Mouse (Mus musculus) lung, embryonic 14.5 days (tissue): ENCODE measurements around the gene Chrnb2. TPM values are rescaled to one million over a fixed set of nuclear protein-coding genes. Genes with fewer than 3 reads are reported as not detected.
A peak's percentile ranks its signal among the peaks of the same experiment; 100 is the strongest.

Experiments
- ATAC-seq: fragments of 200-750 bp; cut with Nextera tagmentation; 2 replicates; pipeline ENCODE4 v1.8.0; 2017; ENCODE audit warnings: mild to moderate bottlenecking, moderate TSS enrichment, moderate library complexity; ENCODE audit not compliant: insufficient read depth
- DNase-seq: peaks from one replicate; pipeline ENCODE4 v3.0.0-alpha.2; 2015
- H3K27ac ChIP-seq: fragments of 300-500 bp; sonication (generic); 2 replicates; pipeline ENCODE4 v1.5.1; 2014; ENCODE audit warnings: low read depth, mild to moderate bottlenecking, moderate library complexity
- H3K27me3 ChIP-seq: fragments of 300-500 bp; sonication (generic); 2 replicates; pipeline ENCODE4 v1.6.1; 2014; ENCODE audit warnings: low read length, control low read depth; ENCODE audit not compliant: insufficient read depth
- H3K36me3 ChIP-seq: fragments of 300-500 bp; sonication (generic); 2 replicates; pipeline ENCODE4 v1.6.1; 2014; ENCODE audit warnings: control low read depth; ENCODE audit not compliant: insufficient read depth
- H3K4me1 ChIP-seq: fragments of 300-500 bp; sonication (generic); 2 replicates; pipeline ENCODE4 v1.6.1; 2014; ENCODE audit warnings: antibody characterized with exemption, control low read depth; ENCODE audit not compliant: insufficient read depth
- H3K4me2 ChIP-seq: fragments of 300-500 bp; sonication (generic); 2 replicates; pipeline ENCODE4 v1.6.1; 2014; ENCODE audit warnings: mild to moderate bottlenecking
- H3K4me3 ChIP-seq: fragments of 300-500 bp; sonication (generic); 2 replicates; pipeline ENCODE4 v1.5.1; 2014; ENCODE audit warnings: low read depth, low read length
- H3K9ac ChIP-seq: fragments of 300-500 bp; sonication (generic); 2 replicates; pipeline ENCODE4 v1.6.1; 2014
- H3K9me3 ChIP-seq: fragments of 300-500 bp; sonication (generic); 2 replicates; pipeline ENCODE4 v1.6.1; 2016; ENCODE audit warnings: low read depth, low read length, control low read depth
- CTCF ChIP-seq: IDR thresholded peaks from 2 replicates; pipeline ENCODE4 v1.5.1; 2016; ENCODE audit warnings: antibody characterized with exemption, low read depth
- WGBS: fragments of 180-500 bp; shearing (Covaris S2); extraction: QIAGEN DNeasy Blood & Tissue Kit; methylation state at CpG from one replicate; pipeline ENCODE4 v1.1.7; 2014; 5-methylcytosine and 5-hydroxymethylcytosine counted together
- polyA plus RNA-seq: library from polyadenylated mRNA; unstranded; fragments of >200 nt; fragmentation: Nextera tagmentation; extraction: Ambion mirVana; gene quantifications from 2 replicates; pipeline ENCODE4 v1.2.1, GENCODE M21; 2014

The Chrnb2 gene
- polyA plus RNA-seq = 0.47 and 0.63 TPM in 2 replicates

DNA sequence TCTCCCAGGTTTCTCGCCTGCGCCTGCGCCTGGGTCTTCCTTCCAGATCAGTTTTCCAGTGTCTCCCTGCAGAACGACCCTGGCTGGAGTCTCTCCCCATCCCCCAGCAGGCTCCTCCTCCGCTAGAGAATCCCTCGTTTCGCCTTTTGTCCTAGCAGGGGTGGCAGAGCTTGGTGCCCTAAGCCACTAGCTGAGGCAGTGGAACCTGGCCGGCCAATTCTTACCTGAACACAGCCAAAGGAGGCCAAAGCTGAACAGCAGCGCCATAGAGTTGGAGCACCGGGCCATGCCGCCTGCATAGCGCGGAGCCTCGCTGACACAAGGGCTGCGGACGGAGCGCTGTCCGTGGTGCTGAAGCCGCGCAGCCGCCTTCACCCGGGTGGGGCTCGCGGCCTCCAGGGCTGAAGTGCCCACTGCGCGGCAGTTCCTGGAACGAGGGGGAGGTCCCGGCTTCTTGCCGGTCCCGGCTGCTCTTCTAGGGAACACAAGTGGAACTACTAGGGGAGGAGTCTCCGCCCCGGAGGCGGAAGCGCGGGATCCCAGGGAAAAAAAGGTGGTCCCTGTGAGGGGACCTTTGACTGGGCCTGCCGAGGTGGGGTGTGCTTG, at the start of gene Chrnb2:
Gene Chrnb2, minus strand, starts transcription at position 514 of the 606 bp plus-strand sequence.
- Histone ChIP-seq H3K9me3 (no peaks in the 10 kb centered on the region), H3K4me1 (0 out of 2 replicates have a peak, but pooled peaks cover 4% of the 10 kb centered on the region), H3K4me2 (peak within 1 kb of the TSS; percentile 37), H3K9ac (no peak within 1 kb of the TSS), H3K27me3 (0 out of 2 replicates have a peak, but pooled peaks cover 8% of the 10 kb centered on the region), H3K27ac (no peak within 1 kb of the TSS), H3K36me3 (no peaks in the 10 kb centered on the region), H3K4me3 (no peak within 1 kb of the TSS)
- DNase-seq (peak; percentile 94), ATAC-seq (peak; percentile 95)
- WGBS = under 1% methylated on average over 36 of the region's 36 CpGs
- TF ChIP-seq CTCF = no peak

GRCm38 (mm10) chr3:89814051-89814450, 49.6 kb upstream of the Chrnb2 start:
- no peak overlapping the region for H3K27ac ChIP-seq
- ATAC-seq (no peak), DNase-seq (no peak)
- no peaks in the 10 kb centered on the region for H3K9me3 ChIP-seq
- no peak overlapping the region for H3K4me2 ChIP-seq
- H3K36me3 ChIP-seq = no peaks in the 10 kb centered on the region
- WGBS = 74% methylated on average over 7 of the region's 7 CpGs
- no peak overlapping the region for H3K4me3 ChIP-seq
- H3K9ac ChIP-seq = no peak overlapping the region
- H3K27me3 ChIP-seq = no peaks in the 10 kb centered on the region
- H3K4me1 ChIP-seq = no peaks in the 10 kb centered on the region
- TF ChIP-seq CTCF = no peak

DNA sequence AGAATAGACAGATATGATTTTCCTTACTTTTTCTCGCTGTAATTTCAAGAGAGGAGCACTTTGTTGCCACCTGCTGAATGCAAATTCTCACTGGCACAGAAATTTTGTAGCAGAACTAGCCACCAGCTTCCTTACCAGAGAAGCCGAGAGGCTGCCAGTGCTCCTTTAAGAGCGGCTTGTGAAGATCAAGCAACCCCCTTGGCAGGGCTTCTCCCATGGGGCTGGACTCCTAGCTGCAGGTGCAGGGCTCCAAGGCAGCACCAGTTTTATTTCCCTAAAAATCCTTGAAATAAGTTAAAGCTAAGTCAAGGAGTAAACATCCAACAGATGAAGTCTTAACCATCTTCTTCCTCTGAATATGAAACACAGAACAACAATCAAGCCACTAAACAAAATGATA, 47.7 kb upstream of the Chrnb2 start:
- Histone ChIP-seq H3K36me3 (no peaks in the 10 kb centered on the region), H3K27me3 (no peaks in the 10 kb centered on the region), H3K4me3 (no peak overlapping the region), H3K9ac (no peak overlapping the region), H3K4me1 (no peaks in the 10 kb centered on the region), H3K4me2 (no peak overlapping the region), H3K27ac (no peak overlapping the region), H3K9me3 (no peaks in the 10 kb centered on the region)
- no peak for TF ChIP-seq CTCF
- ATAC-seq (no peak), DNase-seq (no peak)
- WGBS = 65% methylated on average over 3 of the region's 3 CpGs

DNA sequence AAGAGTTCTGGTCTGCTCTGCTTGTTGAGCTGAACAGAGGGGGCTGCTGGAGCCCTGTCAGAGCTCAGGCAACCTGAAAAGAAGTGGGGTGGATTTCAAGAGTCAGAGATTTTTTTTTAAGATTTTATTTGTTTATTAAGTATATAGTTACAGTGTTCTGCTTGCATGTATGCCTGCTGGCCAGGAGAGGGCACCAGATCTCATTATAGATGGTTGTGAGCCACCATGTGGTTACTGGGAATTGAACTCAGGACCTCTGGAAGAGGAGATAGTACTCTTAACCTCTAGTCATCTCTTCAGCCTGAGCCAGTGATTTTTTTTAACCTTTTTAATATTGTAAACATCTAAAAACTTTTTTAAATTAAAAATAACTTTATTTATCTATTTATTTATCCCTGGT, 46.4 kb upstream of the Chrnb2 start:
- peak; percentile 45 for TF ChIP-seq CTCF
- H3K9ac ChIP-seq = no peak overlapping the region
- H3K36me3 ChIP-seq = no peaks in the 10 kb centered on the region
- H3K9me3 ChIP-seq = no peaks in the 10 kb centered on the region
- H3K4me1 ChIP-seq = no peaks in the 10 kb centered on the region
- DNase-seq = no peak
- no peak overlapping the region for H3K4me2 ChIP-seq
- no peak overlapping the region for H3K4me3 ChIP-seq
- no peaks in the 10 kb centered on the region for H3K27me3 ChIP-seq
- no peak for ATAC-seq
- no peak overlapping the region for H3K27ac ChIP-seq

- DNase-seq (no peak), ATAC-seq (no peak)
- WGBS = 35% methylated on average over 9 of the region's 9 CpGs
- H3K9me3 ChIP-seq = no peaks in the 10 kb centered on the region
- H3K4me3 ChIP-seq = no peak overlapping the region
- no peaks in the 10 kb centered on the region for H3K4me1 ChIP-seq
- no peak overlapping the region for H3K27ac ChIP-seq
- no peak for TF ChIP-seq CTCF
- no peak overlapping the region for H3K9ac ChIP-seq
- H3K27me3 ChIP-seq = no peaks in the 10 kb centered on the region
- peak overlapping the region; percentile 15; the same call in 1 of the 2 replicates for H3K4me2 ChIP-seq
- H3K36me3 ChIP-seq = no peaks in the 10 kb centered on the region
Observed at GRCm38 (mm10) chr3:89808638-89809037, 44.2 kb upstream of the Chrnb2 start.

DNA sequence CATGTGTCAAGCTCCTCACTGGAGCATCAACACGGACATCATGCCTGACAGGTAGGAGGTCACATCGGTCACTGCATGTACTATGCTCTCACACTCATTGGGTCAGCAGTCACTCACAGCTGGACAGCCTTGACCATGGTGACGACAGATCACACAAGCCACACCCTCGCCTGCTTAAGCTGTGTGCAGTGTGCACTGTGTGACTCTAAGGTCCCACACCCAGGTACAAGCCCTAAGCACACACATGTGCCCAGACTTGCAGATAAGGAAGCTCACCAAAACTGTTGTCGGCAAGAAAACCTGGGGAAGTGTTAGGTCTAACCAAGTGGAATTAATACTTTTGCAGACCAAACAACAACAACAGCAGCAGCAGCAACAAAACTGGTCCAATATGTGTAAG, 43.4 kb upstream of the Chrnb2 start:
- H3K27ac ChIP-seq = no peak overlapping the region
- WGBS = 62% methylated on average over 5 of the region's 5 CpGs
- ATAC-seq = no peak
- no peak for DNase-seq
- H3K27me3 ChIP-seq = no peaks in the 10 kb centered on the region
- no peak overlapping the region; the same call in 1 of the 2 replicates for H3K4me2 ChIP-seq
- H3K9me3 ChIP-seq = no peaks in the 10 kb centered on the region
- H3K9ac ChIP-seq = no peak overlapping the region
- H3K4me1 ChIP-seq = no peaks in the 10 kb centered on the region
- TF ChIP-seq CTCF = no peak
- no peaks in the 10 kb centered on the region for H3K36me3 ChIP-seq
- no peak overlapping the region for H3K4me3 ChIP-seq

DNA sequence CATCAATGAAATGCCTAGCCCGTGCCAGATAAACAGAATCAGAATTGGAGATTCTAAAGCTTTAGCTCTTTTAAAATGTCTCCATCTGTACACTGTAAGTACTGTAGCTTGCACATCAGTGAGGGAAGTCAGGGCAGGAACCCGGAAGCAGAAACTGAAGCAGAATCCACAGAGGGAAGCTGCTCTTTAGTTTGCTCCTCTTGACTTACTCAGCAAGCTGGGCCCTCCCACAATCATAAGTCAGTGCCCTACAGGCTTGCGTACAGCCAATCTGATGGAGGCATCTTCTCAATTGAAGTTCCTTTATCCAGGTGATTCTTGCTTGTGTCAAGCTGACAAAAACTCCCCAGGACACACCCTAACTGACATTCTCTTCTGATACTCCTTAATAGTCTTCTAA, 42.7 kb upstream of the Chrnb2 start:
- Histone ChIP-seq H3K9ac (no peak overlapping the region), H3K4me3 (no peak overlapping the region), H3K4me1 (no peaks in the 10 kb centered on the region), H3K9me3 (no peaks in the 10 kb centered on the region), H3K4me2 (no peak overlapping the region), H3K27me3 (no peaks in the 10 kb centered on the region), H3K36me3 (no peaks in the 10 kb centered on the region), H3K27ac (no peak overlapping the region)
- no peak for TF ChIP-seq CTCF
- no peak for DNase-seq
- 93% methylated on average over 3 of the region's 3 CpGs for WGBS
- no peak for ATAC-seq

- 85% methylated on average over 2 of the region's 2 CpGs for WGBS
- H3K9me3 ChIP-seq = no peaks in the 10 kb centered on the region
- no peak overlapping the region for H3K27ac ChIP-seq
- no peaks in the 10 kb centered on the region for H3K4me1 ChIP-seq
- ATAC-seq = no peak
- H3K27me3 ChIP-seq = no peaks in the 10 kb centered on the region
- no peak overlapping the region for H3K4me2 ChIP-seq
- no peaks in the 10 kb centered on the region for H3K36me3 ChIP-seq
- TF ChIP-seq CTCF = peak; percentile 41
- no peak overlapping the region for H3K9ac ChIP-seq
- no peak overlapping the region for H3K4me3 ChIP-seq
- peak; percentile 29 for DNase-seq
Observed at GRCm38 (mm10) chr3:89806751-89807150, 42.3 kb upstream of the Chrnb2 start.
